Mouse (Mus musculus) lung, postnatal 25 days (tissue): Measurements from ENCODE around the gene B4galt2.

ENCODE experiments used
- DNase-seq: peaks from one replicate; pipeline ENCODE4 v3.0.0; 2022; ENCODE audit warnings: low spot score

B4galt2 gene

DNA sequence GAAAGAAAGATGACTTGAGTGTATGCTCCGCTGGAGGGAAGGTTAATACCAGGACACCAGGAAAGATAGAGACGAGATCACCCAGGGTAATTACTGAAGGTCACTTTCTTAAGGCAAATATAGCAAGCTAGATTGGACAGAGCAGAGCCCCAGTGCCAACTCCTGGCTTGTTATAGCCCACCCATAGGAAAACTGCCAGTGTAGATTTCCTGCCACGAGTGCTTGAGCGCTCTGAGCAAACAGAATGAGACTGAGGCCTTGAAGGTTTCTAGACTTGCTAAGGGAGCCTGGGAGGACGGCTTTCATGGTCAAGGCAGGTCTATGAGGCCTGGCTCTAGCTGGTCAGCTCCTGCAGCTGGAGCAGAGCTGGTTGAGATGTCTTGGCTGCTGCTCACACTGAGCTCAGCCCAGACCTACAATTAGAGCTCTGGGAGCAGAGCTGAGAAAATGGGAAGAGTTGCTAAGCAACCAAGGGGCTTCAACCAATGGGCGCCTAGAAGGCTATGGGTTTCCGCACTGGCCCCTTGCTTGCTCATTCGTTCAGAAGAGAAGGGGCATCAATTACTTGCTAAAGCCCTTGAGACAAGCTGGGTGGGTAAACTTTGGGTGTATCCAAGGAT, 25.7 kb upstream of the B4galt2 start:
- no peak for DNase-seq

DNA sequence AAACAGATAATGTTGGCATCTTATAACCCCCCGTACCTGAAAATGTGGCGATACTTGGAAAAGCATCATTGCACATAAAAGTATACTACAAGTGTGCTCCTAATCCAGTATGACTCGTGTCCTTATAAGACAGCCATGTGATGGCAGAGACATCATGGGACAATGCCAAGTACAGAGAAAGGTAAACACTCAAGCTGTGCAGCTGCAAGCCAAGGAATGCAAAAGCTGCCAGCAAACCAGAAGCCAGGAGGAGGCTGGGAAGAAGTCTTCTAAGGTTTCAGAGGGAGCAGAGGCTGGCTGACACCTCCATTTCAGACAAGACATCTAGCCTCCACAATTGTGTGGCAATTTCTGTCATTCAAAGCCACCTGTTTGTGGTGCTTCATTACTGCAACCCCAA, 22.9 kb upstream of the B4galt2 start:
- DNase-seq = peak; percentile 88

GRCm38 (mm10) chr4:117904761-117905160, 21.5 kb upstream of the B4galt2 start:
- DNase-seq = no peak

DNA sequence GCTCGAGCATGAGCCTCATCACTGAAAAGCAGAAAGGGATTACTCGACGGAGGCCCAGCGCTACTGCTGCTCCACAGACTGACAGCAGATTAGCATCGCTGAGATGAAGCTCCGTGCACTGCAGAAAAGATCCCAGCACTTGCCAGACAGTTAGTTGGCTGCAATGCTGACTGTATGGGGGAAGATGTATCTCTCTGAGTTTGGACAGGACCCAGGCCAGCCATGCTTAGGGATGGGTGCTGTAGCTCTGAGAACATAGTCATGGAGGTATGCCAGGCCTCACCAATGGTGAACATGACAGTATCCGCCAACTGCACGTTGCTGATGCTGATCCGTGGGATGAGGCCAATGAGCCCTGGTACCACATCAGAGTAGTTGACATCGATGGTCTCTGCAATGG, 20.8 kb upstream of the B4galt2 start:
- DNase-seq = no peak

- peak; percentile 71 for DNase-seq
Measured at GRCm38 (mm10) chr4:117898111-117898510, 14.8 kb upstream of the B4galt2 start.

- no peak for DNase-seq
Measured at GRCm38 (mm10) chr4:117896031-117896430, 12.7 kb upstream of the B4galt2 start.

DNA sequence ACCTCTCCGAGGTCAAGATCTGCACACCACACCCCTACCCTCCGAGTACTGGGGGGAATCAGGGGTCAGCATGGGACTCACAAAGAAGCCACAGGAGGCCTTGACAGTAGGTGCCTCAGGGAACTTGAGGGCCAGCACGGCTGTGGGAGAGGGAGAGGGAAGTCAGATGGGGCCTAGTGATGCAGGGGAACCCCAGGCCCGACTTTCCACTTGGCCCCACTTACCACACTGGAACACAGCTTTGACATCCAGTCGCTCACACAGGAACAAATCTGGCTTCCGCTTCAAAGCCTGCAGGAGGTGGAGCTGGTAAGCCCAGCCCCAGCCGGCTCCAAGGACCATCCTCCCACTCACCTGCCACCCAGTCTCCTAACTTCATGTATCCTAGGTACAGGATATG, 12.1 kb upstream of the B4galt2 start:
- no peak for DNase-seq

DNA sequence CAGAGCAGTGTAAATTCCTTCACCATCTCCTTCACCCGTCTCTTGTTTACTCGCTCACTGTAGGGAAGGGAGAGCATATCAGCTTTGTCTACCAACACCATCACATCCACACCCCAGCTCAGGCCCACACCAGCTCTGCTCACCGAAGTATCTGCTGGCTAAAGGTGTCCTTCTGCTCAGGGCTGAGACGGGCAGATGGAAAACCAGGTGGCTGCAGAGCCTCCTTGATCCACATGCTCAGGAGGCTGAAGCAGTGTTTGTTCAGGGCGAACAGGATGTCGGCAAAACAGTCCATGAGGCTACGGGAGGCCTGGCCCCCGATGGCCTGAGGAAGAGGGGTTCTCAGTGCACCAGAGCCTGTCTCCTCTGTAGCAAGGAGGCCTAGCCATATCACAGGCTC, 11.3 kb upstream of the B4galt2 start:
- DNase-seq = no peak

DNA sequence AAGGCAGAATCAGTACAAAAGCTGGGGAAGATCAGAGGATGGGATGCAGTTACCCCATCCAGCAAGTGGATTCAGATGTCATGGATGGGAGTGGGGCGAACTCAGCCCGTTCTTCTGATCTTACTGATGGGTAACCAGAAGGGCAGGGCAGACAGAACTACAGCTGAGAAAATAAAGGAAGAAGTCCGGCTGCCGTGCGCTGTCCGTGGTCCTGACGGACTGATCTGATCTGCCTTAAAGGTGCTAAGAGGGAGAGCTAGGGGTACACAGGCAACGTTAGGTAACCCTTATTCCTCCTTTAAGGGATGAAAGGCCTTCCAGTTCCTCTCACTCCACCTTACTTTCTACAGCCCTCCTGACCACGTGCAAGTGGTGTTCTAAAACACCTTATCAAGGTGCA, 10.1 kb upstream of the B4galt2 start:
- DNase-seq = no peak

GRCm38 (mm10) chr4:117891738-117892161, 8.5 kb upstream of the B4galt2 start, which contains the start of gene Dph2:
Dph2 (minus strand) TSS chr4:117892032.
- DNase-seq = peak; percentile 93

- DNase-seq = no peak
Measured at GRCm38 (mm10) chr4:117890750-117891149, 7.5 kb upstream of the B4galt2 start.

GRCm38 (mm10) chr4:117890031-117890430, 6.7 kb upstream of the B4galt2 start:
- DNase-seq = no peak

GRCm38 (mm10) chr4:117889471-117889870, 6.2 kb upstream of the B4galt2 start:
- no peak for DNase-seq

- DNase-seq = no peak
Measured at GRCm38 (mm10) chr4:117887920-117888319, 4.6 kb upstream of the B4galt2 start.

GRCm38 (mm10) chr4:117887133-117887532, 3.8 kb upstream of the B4galt2 start, which contains the start of gene Atp6v0b:
Atp6v0b (minus strand) TSS chr4:117887333.
- DNase-seq = peak; percentile 95

DNA sequence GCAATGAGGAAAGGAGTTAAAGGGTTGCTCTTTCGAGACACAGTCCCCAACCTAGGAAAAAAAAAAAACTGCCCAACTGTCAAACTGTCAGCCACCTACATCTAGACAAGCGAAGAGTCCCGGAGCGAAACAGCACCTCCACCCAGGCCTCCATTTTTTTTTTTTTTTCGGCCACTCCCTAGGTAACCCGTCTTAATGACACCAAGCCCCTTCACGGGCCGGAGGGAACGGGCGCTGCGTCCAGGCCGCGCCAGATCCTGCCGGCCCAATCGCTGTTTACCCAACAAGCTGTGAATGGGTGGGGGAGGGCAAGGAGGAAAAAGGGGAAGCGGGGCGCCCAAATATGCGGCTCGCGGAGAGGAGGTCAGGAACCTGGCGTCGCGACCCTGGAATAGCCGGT, 3.4 kb upstream of the B4galt2 start:
- no peak for DNase-seq

DNA sequence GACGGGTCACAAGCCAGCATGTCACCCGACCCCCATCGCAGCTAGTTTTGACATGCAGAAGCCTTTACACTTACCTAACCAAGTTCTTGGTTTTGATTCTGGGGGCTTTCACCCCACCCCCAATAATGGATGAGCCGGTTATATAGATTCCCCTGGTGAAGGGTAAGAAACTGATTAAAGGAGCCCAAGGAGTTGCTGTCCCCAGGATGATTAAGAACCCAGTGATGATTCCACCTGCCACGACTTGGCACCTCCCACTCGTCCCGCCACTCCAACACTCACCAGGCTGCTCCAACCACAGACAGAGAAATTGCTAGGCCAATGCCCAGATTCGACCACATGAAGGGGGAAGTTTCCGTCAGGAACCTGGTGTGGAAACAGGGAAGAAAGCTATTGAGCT, 2.7 kb upstream of the B4galt2 start:
- DNase-seq = no peak

GRCm38 (mm10) chr4:117885093-117885492, 1.8 kb upstream of the B4galt2 start:
- DNase-seq = no peak

DNA sequence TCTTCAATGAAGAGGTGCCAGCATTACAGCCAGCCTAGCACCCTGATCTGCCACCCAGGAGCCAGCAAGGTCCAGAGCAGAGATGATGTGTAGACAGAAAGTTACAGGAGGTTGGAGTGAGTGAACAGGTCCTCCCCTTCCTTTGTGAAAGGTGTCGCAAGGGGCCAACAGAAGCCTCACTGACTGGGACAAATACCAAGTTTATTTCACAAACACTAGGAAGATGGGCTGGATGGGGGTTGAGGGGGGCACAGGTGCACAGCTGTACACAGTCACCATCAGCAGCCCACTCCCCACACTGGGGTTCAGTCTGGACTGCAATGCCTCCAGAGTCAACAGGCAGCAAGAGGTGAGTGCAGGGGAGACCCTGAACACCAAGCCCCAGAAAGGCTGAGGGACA, 859 bp upstream of the B4galt2 start:
- DNase-seq = no peak

- DNase-seq = no peak
Measured at GRCm38 (mm10) chr4:117878703-117879102, 4.6 kb downstream of the B4galt2 start.

GRCm38 (mm10) chr4:117878301-117878700, 5.0 kb downstream of the B4galt2 start:
- DNase-seq = no peak

DNA sequence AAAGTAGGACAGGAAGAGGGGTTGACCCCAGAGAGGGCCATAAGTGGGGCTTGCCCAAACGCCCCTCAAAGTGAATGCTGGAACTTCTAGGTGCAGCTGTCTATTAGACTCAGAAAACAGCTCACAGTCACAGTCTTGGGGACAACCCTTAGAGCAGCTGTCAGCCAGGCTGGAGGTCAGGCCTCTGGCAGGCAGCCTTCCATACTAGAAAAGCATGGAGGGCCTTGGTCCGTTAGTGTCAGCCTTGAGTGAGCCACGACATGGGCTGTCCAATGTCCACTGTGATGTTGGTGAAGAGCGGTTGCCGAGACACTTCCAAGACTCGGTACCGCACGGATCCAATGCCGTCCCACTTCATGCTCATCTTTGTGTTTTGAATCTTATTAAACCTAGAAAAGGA, 9.7 kb downstream of the B4galt2 start:
- DNase-seq = no peak

GRCm38 (mm10) chr4:117872471-117872886, 10.8 kb downstream of the B4galt2 start, which contains the start of gene Ccdc24:
Ccdc24 (minus strand) TSS chr4:117872557.
- DNase-seq = no peak

DNA sequence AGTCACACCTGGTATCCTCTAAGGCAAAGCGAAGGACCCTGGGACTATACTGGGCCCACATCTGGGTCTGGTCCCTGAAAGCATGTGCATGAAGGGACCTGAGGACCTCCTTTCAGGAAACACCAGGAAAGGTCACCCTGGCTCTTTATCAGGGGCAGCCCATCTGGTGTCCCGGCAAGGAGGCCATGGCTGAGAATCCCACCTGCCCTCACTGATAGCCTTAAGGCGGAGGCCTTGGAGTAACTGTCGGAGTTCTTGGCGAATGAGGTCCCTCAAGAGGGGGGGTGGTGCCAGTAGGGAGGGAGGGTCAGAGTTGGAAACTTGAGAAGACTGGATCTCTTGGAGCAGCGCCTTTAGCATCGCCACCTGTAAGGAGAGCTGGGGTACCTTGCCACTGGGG, 11.5 kb downstream of the B4galt2 start:
- DNase-seq = no peak
